Mouse (Mus musculus) c-Kit-positive CD71-negative TER-119-negative erythroid progenitor cells, embryonic 14.5 days (primary cell): ENCODE data around the gene Slc44a5.
"Not testable (repeated sequence)": the region's sequence is repeated elsewhere in the genome, so short reads cannot be mapped to it uniquely, and the experiment has no call there.

Experiments
- DNase-seq: peaks from one replicate; pipeline ENCODE4 v3.0.0-alpha.2; 2013; ENCODE audit warnings: low read depth

Slc44a5 gene

DNA sequence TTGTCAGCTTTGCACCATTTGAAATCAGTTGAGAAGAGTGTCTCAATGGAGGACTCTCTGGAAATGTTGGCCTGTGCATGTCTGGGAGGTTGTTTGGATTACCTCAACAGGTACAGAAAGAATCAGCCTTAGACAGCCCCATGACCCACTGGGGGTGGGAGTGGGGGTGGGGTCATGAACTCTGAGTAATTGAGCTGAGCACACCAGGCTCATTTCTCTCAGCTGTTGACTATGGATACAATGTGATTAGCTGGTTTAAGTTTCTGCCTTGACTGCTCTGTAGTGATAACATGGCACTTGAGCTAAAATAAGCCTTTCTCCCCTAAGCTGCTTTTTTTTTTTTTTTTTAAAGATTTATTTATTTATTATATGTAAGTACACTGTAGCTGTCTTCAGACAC is 242.5 kb downstream of the Slc44a5 start:
- no peak for DNase-seq

DNA sequence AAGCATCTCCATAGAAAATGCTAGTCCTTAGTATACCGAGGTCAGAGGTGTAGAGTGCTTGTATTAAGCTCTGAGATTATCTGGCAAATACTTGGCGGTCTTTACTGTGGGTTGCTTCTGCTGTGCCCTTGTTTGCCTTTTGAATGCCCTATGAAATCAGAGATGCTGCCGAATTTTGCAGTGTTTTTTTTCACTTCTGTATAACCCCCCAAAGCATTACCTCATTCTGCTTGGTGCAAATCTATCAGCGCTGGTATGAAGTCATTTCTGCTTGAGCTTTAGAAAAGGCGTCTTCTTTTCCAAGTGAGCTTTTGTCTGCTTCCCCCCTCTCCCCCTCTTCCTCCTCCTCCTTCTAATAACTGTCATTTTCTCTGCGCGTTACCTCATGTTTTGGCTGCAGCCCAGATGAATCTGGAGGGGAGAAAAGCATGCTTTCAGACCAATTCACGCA is 248.9 kb downstream of the Slc44a5 start:
- DNase-seq: no peak

DNA sequence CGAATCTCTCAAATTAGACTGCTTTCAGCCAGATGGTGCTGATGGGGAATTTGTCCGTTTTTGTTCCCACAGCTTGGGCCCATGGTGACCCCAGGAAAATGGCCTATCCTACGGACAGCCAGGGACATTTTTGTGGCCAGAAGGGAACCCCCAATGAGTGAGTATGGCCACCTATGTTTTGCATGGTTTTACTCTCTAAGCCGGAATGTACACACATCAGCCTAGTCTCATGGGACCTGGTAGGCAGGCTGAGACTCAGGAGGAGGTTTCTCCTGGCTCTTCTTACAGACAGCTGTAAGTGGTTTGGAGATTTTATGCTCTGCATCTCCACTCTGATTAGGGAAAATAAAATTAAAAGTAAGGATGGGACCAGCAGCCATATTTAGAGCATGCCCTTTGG is 249.5 kb downstream of the Slc44a5 start:
- no peak for DNase-seq

DNA sequence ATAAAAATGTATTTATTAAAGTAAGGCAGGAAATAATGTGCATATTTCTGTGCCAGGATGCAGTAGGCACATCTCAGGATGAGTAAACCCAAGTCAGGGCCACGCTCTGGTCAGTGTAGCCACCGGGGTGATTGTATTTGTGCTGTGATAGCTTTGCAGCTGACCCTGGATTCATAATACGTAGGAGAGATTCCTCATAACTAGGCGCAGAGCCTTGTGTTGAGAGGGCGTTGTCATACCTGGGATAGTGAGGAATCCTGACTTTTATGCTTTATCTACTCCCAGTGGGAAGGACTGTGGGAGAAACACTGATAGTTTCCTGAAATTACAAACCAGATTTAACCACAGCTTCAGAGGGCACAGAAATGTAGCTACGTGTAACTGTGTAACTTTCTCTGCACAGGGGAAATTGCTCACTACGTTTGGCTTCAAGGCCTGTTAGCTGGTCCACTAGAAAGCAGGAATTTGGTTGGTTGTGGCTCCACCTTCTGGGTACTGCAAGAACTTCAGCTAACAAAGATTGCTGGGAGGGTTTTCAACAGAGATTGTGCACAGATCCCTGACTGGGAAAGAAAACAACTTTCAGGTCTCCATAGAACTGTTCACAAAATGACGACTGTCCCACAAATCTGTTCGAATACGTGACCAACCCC is 253.0 kb downstream of the Slc44a5 start:
- peak; percentile 37 for DNase-seq

DNA sequence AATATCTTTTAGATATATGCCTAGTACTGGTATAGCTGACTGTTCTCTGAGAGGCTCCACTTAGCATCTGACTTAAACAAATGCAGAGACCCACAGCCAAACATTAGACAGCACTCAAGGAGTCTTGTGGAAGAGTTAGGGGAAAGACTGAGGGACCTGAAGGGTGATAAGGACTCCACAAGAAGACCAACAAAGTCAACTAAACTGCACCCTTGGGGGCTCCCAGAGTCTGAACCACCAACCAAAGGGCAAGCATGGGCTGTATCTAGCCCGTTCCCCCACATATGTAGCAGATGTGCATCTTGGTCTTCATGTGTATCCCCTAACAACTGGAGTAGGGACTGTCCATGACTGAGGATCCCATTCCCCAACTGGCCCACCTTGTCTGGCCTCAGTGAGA is 271.7 kb downstream of the Slc44a5 start:
- DNase-seq: no peak

DNA sequence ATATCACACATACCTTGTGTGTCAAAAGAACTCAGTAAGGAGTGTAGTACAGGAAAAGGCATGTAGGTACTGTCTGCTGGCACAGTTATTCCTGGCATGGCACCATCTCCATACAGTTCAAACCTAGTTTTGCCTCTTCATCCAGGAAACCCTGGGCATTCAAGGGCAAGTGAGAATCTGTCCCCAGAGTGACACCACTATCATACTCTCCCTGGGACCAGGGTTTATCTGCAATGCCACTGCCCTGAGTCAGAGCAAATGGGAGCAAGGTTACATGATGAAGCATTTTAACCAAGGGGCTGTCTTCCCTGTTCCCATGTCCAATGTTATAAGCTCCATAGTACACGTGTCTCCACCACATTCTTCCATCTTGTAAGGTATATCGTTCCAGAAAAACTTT is 278.2 kb downstream of the Slc44a5 start:
- no peak for DNase-seq

DNA sequence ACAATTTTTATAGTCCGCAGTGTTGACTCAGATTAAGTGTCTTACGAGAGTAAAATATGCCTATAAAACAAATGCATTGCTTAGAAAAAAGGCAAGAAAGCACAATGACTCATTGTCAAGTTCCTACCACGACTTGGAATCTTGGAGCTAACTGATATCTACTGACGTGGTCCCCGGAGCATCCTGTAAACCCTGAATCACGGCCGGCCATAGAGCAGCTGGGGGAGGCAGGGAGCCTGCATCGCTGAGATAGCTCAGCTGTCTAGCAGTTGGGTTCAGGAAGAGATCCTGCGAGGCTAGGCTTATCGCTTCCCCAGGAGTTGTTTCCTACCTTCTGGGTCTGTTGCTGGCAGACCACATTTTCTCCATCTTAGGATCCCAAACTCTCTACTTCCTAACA is 279.0 kb downstream of the Slc44a5 start:
- no peak for DNase-seq

DNA sequence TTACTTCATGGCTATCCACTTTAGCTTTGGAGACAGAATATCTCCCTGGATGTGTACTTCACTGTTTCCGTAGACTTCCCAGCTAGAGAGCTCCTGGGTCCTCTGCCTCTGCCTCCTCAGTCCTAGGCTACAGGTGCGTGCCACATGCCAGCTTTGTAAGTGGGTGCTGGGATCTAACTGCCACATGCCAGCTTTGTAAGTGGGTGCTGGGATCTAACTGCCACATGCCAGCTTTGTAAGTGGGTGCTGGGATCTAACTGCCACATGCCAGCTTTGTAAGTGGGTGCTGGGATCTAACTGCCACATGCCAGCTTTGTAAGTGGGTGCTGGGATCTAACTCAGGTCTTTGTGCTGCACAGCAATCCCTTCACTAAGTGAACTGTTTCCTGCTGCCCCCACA is 281.0 kb downstream of the Slc44a5 start:
- DNase-seq: not testable (repeated sequence)

DNA sequence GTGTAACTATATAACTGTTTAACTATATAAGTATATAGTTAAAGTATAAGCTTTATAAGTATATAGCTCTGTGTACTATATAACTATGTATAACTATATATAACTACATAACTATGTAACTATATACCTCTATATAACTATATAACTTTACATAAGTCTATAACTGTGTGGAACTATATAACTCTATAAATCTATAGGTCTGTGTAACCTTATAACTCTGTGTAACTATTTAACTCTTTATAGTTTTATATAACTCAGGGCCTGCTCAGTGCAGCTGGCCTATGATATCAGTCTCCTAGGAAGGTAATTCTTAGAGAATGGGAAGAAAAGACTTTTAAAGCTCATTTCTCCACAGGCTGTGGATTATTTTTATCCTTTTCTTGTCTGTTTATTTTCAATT is 284.1 kb downstream of the Slc44a5 start:
- DNase-seq: no peak

DNA sequence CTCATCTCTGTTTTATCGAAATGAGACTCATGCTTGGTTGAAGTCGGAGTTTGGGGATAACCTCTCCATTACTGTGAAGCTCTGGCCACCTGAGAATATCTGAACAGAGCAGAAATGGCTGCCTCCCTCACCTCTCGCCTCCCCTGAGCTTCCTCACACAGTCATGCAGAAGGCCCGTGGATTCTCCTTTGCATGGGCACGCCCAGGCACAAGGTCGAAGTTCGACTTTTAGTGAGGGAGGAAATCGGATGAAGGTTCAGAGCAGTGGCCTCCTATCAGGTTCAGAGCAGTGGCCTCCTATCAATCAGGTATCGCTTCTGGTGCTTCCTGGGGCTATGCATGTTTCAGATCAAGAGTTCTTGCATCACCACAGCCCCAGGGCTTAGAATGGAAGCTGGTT is 295.1 kb downstream of the Slc44a5 start:
- DNase-seq: no peak

DNA sequence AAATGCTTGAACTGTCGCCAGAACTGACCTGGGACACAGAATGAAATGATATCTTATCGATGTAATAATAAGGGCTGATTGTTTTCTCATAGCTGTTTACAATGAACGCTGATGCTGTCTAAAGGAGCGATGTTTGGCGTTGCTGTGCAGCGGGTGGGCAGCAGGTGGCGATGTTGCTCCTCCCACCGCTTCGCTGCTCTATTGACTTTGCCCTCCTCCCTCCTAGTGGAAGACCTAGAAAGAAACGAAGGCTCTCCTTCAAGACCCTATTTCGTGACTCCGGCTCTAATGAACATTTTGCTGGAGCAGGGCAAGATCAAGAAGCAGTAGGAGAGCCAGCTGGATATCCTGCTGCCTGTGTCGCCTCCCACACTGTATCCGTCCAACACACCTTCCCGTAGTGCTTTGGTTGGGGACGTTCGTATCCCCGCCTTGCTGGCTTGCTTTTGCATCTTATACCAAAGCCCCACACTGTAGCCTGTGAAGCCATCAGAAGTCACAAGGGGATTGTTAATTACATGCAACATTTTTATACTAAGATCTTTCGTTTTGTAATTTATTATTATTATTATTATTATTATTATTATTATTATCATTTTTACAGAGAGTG is 296.6 kb downstream of the Slc44a5 start:
- DNase-seq: peak; percentile 29

DNA sequence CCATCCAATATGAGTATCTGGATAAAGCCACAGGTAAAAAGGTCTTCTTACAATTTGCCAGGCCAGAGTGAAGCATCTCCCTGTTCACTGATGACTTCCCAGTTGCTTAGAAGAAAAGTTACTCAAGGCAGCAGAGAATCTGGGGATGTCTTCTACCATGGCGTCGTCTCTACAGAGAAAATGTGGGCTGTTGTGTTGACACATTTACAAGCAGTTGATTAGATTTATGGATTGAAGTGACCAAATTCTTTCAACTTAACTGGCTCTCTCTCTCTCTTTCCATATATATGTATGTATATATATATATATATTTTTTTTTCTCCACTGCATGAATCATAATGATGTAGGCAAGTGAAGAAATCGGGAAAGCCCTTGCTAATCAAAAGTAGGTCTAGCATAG is 301.4 kb downstream of the Slc44a5 start:
- DNase-seq: no peak

DNA sequence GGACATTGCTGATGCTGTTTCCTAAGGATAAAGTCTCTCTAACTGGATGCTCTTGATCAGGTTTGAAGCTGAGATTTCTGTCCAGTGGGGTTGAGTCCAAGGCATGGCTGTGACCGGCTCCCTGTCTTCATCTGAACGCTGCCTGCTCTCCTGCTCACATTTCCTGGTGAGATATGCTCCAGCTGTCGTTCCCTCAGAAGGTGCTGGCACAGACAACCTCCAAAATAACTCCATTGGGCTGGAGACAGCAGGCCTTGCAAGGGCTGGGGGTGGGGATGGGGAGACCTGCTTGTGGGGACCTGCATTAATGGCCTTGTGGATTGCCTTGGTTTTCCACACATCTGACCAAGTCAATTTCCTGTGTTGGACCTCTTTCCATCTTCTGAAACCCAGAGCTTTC is 311.0 kb downstream of the Slc44a5 start:
- DNase-seq: no peak

DNA sequence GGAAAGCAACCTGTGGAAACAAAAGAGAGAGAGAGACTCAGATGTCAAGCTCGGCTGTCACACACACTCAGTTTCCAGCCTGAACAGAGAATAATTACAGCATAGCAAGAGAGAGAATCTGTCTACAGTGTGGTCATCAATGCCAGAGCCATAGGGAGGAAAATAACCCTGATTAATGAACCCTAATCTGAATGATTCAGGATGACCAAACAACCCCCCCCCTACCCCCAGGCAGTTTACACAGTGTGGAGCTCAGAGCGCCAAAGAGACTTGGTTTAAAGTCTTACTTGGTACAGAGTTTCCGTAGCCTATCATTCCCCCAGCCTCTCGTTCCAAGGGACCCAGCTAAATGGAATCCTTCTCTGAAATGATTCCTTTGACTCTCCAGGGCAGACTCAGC is 312.1 kb downstream of the Slc44a5 start:
- DNase-seq: no peak

DNA sequence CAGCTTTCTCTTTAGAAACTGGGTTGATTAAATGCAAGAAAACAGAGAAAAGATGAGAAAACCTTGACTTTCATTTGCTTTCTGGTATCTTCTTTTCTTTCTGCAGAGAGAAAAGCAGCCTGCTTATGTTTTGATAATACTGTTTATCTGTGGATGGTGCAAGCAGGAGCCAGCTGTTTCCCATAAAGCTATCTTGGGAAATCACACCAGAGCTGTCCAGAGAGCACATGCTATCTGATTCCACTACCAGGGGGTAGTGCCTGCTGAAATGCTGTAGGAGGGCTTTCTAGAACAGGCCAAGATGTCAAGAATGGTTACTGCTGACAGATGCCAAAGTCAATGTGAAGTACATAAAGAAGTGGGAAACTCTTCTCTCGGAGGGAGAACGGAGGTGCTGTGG is 314.0 kb downstream of the Slc44a5 start:
- no peak for DNase-seq

DNA sequence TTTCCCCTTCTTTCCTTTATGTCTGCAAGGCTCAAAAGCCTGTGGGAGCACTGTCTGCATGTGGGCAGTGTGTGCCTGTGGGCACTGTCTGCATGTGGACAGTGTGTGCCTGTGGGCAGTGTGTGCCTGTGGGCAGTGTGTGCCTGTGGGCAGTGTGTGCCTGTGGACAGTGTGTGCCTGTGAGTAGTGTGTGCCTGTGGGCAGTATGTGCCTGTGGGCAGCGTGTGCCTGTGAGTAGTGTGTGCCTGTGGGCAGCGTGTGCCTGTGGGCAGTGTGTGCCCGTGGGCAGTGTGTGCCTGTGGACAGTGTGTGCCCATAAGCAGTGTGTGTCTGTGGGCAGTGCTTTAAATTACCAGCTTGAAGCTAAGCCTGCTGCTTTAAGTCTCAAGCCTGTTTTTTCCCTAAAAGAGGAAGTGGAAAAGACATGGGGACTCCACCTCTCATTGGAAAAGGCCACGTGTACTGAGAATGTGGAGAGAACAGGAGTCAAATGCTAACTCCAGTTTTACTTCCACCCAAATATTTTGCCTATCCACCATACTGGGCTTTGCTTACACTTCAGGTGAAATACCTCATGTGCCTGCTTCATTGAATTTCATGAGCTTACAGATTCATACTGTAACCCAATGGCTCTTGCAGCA is 315.3 kb downstream of the Slc44a5 start:
- DNase-seq: no peak

DNA sequence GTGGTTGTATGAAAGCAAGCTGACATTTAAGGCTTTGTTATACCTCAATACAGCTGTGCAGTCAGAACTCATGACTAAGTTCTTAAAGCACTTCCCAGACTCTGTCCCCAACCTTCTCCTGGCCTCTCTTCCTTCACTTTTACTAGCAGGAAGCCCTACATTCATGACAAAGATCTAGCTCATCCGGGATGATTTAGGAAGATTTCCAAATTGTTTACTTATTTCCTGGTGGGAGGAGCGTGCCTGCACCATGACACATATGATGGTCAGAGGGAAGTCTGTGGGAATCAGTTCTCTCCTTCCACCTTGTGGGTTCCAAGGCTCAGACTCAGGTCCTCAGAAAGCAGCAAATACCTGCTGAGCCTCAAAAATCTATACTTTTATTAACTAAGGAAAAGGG is 317.1 kb downstream of the Slc44a5 start:
- no peak for DNase-seq

DNA sequence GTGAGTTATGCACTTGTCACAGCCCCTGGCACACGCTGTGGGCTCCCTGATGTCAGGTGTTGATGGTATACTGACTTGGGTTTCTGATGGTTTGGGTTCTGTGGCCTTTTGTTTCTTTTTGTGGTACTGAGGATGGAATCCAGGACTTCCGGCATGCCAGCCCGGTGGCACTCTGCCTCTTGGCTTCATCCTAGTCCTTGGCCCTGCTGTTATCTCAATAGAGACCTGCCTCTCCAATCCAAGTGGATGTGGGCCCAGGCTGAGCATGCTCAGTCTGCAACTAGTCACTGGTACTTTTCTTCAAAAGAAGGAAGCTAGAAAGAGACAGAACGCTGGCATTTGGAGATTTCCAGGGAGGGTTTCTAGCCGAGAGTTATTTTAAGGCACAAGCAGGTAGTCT is 318.9 kb downstream of the Slc44a5 start:
- no peak for DNase-seq

DNA sequence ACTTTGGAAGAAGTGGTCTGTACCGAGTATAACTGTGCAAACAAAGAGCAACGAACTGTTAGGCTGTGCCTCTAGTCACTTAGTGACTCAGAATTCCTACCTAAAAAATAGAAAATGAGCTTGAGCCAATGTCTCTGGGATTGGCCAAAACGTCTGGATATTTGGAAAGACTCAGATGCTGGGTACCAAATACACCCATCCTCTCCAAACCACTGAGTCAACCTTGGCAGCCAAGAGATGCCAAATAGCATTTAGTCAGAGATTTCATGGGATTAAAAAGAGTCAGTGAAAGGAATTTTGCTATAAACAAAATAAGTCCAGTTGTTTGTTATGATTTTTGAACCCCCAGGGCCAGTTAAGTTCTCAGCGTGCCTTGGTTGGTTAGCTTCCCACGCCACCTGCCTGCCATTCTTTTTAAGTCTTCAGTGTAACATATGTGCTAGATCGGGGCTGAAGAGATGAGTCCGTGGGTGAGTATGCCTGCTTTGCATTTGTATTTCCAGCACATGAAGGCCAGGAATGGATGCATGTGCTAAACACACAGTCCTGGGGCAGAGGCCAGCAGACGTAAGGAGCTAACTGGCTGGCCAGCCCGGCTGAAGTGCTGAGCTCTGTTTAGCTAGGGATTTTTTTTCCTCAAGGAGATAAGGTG is 320.7 kb downstream of the Slc44a5 start:
- DNase-seq: no peak

DNA sequence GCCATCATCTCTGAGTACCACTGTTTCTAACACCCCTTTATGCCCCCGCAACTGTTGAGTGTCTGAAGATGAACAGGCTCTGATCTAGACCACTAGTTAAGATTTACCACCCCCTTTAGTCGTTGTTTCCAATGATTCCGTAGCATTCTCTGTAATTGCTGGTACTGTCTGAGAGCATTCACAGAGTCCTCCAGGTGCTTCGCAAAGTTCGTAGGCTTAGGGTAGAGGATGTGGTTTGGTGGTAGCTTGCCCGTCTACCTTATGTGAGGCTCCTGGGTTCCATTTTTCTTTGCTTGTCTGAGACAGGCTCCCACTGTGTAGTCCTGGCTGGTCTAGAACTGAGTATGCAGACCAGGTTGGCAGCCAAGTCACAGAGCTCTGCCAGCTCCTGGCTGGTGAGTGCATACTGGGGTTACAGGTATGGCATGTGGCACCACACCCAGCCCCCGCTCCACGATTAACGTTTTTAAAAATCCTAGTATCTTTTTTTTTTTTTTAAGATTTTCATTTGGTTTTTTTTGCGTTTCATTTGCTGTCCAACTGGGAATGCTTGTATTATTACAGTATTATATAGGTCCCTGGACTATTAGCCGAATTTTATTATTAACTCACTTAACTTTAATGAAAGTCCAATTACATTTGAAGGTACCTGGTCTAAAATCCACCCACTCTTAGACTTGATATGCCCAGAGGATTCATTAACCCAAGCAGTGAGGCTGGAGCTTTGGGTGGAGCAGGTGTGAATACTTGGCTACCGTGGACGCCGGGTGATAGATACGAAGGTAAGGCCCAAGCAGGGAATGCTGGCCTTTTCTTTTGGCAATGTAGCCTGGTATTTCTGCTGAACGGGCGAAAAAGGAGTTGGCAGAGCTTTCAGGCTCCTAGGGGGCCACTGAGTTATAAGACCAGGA is 321.9 kb downstream of the Slc44a5 start:
- no peak for DNase-seq

DNA sequence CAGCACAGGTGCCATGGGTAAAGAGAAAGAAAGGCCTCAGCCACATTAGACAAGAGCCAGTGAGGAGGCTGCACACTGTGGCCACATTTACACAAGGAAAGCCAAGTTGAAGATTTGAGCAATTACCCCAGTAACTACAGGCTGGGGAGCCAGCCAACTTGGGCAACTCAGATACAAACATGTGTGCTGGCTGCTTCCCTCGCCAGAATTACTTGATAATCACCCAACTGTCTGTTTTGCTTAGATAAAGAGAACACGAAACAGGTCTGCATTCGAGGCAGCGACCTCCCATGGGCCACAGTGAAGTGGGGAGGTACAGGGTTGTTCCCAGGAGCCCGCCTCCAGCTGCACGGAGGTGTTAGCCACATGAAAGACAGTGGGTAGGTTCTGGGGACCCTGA is 324.3 kb downstream of the Slc44a5 start:
- DNase-seq: no peak

DNA sequence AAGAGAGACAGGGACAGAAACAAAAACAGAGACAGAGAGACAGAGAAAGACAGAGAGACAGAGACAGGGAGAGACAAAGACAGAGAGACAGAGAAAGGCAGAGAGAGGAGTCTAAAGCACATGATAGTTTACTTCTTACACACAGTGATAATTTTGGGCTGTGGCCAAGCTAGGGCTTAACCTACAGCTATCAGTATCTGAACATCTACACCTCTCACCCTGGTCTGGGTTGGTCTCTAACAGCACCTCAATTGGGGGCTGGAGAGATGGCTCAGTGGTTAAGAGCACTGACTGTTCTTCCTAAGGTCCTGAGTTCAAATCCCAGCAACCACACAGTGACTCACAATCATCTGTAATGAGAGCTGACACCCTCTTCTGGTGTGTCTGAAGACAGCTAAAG is 325.3 kb downstream of the Slc44a5 start:
- no peak for DNase-seq
